Mouse (Mus musculus) C2C12 (cell line): ENCODE data around the gene Fcer1g.

Experiments used
- CEBPB ChIP-seq: IDR thresholded peaks from one replicate; pipeline ENCODE4 v1.6.1; 2011; ENCODE audit warnings: low read depth, mild to moderate bottlenecking, control low read depth, moderate library complexity
- CTCF ChIP-seq: IDR thresholded peaks from one replicate; pipeline ENCODE4 v1.5.1; 2011; ENCODE audit not compliant: control insufficient read depth, insufficient read depth, insufficient read length
- USF1 ChIP-seq: IDR thresholded peaks from one replicate; pipeline ENCODE4 v1.6.1; 2011; ENCODE audit warnings: low read depth, mild to moderate bottlenecking, control low read depth, moderate library complexity

GRCm38 (mm10) chr1:171245353-171245752 lies 11.2 kb upstream of the Fcer1g start:
- TF ChIP-seq CTCF (no peak), USF1 (no peak), CEBPB (no peak)
